Mouse (Mus musculus): Measurements from ENCODE around the gene Rnf220. TPM values are rescaled to one million over a fixed set of nuclear protein-coding genes. Genes with fewer than 3 reads are reported as not detected.

Rnf220 gene
- polyA plus RNA-seq, 1 experiment from 2014 or later: 46.0 TPM

- Histone ChIP-seq H3K27ac (replicated peaks) (no peak overlapping the region), H3K36me3 (no peaks in the 10 kb centered on the region), H3K4me2 (no peak overlapping the region), H3K9me3 (no peaks in the 10 kb centered on the region), H3K27me3 (replicated peaks) (peaks cover 63% of the 10 kb centered on the region), H3K4me3 (no peak overlapping the region), H3K9ac (no peak overlapping the region), H3K4me1 (peaks cover 19% of the 10 kb centered on the region)
- ATAC-seq (ENCODE audit: extremely low read depth, insufficient number of reproducible peaks, low FRiP score, low TSS enrichment): no peak
- whole genome bisulfite sequencing: 67% methylated on average over 7 of the region's 7 CpGs
Measured at GRCm38 (mm10) chr4:117486188-117486587, 10.7 kb downstream of the Rnf220 start.

GRCm38 (mm10) chr4:117485045-117485780 is 11.6 kb downstream of the Rnf220 start:
- Histone ChIP-seq H3K27ac (replicated peaks) (peak overlapping the region; percentile 33; the same call in 1 of the 2 replicates), H3K9me3 (no peaks in the 10 kb centered on the region), H3K27me3 (replicated peaks) (peaks cover 53% of the 10 kb centered on the region), H3K9ac (peak overlapping the region; percentile 79), H3K4me3 (peak overlapping the region; percentile 64), H3K4me1 (peaks cover 24% of the 10 kb centered on the region), H3K36me3 (no peaks in the 10 kb centered on the region), H3K4me2 (peak overlapping the region; percentile 100)
- no peak for ATAC-seq (ENCODE audit: extremely low read depth, insufficient number of reproducible peaks, low FRiP score, low TSS enrichment)
- WGBS: 17% methylated on average over 13 of the region's 13 CpGs

DNA sequence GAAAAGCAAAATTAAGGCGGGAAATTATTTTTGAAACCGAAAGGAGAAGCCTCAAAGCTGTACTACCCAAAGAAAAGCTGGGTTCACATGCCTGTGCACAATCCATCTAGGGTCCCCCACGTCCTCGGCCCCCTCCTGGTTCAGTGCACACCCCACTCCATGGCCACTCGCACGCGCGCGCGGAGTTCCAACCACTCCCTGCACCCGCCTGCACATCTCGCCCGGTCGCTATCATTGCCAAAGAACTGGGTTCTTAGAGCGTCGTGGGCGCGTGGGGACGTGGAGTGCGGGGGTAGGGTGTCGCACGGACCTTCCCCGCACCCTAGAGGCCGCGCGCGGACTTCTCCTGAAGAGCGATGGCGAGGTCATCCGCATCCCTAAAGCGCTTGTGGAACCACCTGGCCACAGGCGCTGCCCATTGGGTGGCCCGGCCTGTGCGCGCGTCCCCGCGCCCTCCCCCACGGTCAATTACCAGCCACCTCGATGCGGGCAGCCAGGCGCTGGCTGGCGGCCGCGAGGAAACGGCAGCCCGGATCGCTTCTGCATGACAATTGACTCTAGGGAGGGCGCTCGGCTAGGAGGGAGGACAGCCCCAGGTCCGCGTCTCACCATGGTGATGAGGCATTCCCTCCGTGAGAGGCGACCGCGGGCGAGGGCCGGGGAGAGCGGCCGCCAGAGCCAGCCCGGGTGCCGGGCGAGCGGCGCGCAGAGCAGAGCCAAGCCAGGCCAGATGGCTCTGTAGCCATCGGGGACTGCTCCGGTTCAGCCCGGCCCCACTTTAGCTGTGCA is 12.4 kb downstream of the Rnf220 start:
- Histone ChIP-seq H3K4me2 (peak overlapping the region; percentile 100), H3K4me3 (peak overlapping the region; percentile 64), H3K9ac (peak overlapping the region; percentile 79), H3K36me3 (no peaks in the 10 kb centered on the region), H3K27me3 (replicated peaks) (peaks cover 46% of the 10 kb centered on the region), H3K4me1 (peaks cover 29% of the 10 kb centered on the region), H3K27ac (replicated peaks) (peak overlapping the region; percentile 33; the same call in 1 of the 2 replicates), H3K9me3 (no peaks in the 10 kb centered on the region)
- peak; percentile 33; the same call in 1 of the 2 replicates for ATAC-seq (ENCODE audit: extremely low read depth, insufficient number of reproducible peaks, low FRiP score, low TSS enrichment)
- under 1% methylated on average over 69 of the region's 69 CpGs for WGBS

DNA sequence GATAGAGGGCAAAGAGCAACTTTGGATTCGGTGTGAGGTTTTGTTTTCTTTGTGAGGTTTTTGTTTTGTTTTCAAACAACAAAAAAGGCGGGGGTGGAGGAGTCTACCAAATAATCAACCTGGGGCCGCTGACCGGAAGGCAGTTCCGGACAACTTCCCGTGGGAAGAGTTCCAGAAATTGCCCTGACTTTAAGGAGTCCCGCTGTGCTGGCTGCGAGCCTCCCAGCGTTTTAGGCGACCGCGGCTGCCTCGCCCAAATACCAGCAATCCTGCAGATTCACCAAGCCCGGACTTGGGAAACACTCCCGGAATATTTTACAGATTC is 13.0 kb downstream of the Rnf220 start:
- no peak for ATAC-seq (ENCODE audit: extremely low read depth, insufficient number of reproducible peaks, low FRiP score, low TSS enrichment)
- peaks cover 29% of the 10 kb centered on the region for H3K4me1 ChIP-seq
- H3K36me3 ChIP-seq: no peaks in the 10 kb centered on the region
- H3K4me2 ChIP-seq: peak overlapping the region; percentile 100
- H3K27me3 ChIP-seq (replicated peaks): peaks cover 42% of the 10 kb centered on the region
- H3K27ac ChIP-seq (replicated peaks): no peak overlapping the region
- peak overlapping the region; percentile 79 for H3K9ac ChIP-seq
- 1% methylated on average over 15 of the region's 15 CpGs for WGBS
- H3K9me3 ChIP-seq: no peaks in the 10 kb centered on the region
- H3K4me3 ChIP-seq: peak overlapping the region; percentile 64

- Histone ChIP-seq H3K27me3 (replicated peaks) (peaks cover 24% of the 10 kb centered on the region), H3K36me3 (no peaks in the 10 kb centered on the region), H3K9ac (no peak overlapping the region), H3K9me3 (no peaks in the 10 kb centered on the region), H3K27ac (replicated peaks) (no peak overlapping the region), H3K4me1 (peaks cover 45% of the 10 kb centered on the region), H3K4me2 (no peak overlapping the region), H3K4me3 (no peak overlapping the region)
- 73% methylated on average over 5 of the region's 5 CpGs for WGBS
- no peak for ATAC-seq (ENCODE audit: extremely low read depth, insufficient number of reproducible peaks, low FRiP score, low TSS enrichment)
Measured at GRCm38 (mm10) chr4:117482103-117482502, 14.7 kb downstream of the Rnf220 start.

GRCm38 (mm10) chr4:117480611-117481445 is 16.0 kb downstream of the Rnf220 start:
- no peak overlapping the region for H3K4me3 ChIP-seq
- ATAC-seq (ENCODE audit: extremely low read depth, insufficient number of reproducible peaks, low FRiP score, low TSS enrichment): no peak
- H3K9me3 ChIP-seq: no peaks in the 10 kb centered on the region
- peaks cover 17% of the 10 kb centered on the region for H3K27me3 ChIP-seq (replicated peaks)
- 57% methylated on average over 11 of the region's 11 CpGs for WGBS
- peaks cover 48% of the 10 kb centered on the region for H3K4me1 ChIP-seq
- no peak overlapping the region for H3K27ac ChIP-seq (replicated peaks)
- no peaks in the 10 kb centered on the region for H3K36me3 ChIP-seq
- H3K4me2 ChIP-seq: no peak overlapping the region
- H3K9ac ChIP-seq: no peak overlapping the region

- Histone ChIP-seq H3K9me3 (no peaks in the 10 kb centered on the region), H3K36me3 (no peaks in the 10 kb centered on the region), H3K27ac (replicated peaks) (no peak overlapping the region), H3K27me3 (replicated peaks) (peaks cover 16% of the 10 kb centered on the region), H3K4me1 (peaks cover 39% of the 10 kb centered on the region), H3K4me2 (no peak overlapping the region), H3K9ac (no peak overlapping the region), H3K4me3 (no peak overlapping the region)
- WGBS: 30% methylated on average over 6 of the region's 6 CpGs
- no peak for ATAC-seq (ENCODE audit: extremely low read depth, insufficient number of reproducible peaks, low FRiP score, low TSS enrichment)
Measured at GRCm38 (mm10) chr4:117479951-117480350, 16.9 kb downstream of the Rnf220 start.

DNA sequence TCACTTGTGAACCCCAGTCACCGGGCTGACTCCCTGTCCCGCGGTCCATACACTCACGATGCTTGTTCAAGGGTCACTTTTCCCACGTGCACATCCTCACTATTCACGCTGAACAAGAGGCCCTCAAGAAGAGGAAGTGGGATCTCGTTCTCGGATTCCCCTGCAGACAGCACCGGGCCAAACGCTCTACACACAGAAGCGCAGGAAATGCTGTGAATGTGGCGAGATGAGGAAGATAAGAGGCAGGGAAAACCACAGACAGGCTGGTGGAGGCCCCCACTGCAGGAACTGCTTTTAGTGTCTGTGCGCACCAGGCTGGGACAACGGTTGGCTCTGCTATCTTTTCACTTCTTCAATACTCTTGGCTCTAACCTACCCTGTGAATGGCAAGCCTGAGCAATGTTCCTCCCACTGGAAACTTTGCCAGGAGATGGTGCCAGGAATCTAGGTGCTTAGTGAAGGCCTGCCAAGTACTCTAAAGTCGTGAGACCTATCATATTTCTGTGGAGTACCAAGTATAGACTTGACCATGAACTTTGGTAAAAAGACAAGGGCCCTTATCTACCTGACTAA is 18.7 kb downstream of the Rnf220 start:
- H3K4me2 ChIP-seq: peak overlapping the region; percentile 9; the same call in 1 of the 2 replicates
- WGBS: 33% methylated on average over 15 of the region's 15 CpGs
- peaks cover 31% of the 10 kb centered on the region for H3K4me1 ChIP-seq
- H3K27ac ChIP-seq (replicated peaks): no peak overlapping the region
- no peak for ATAC-seq (ENCODE audit: extremely low read depth, insufficient number of reproducible peaks, low FRiP score, low TSS enrichment)
- no peak overlapping the region for H3K4me3 ChIP-seq
- peaks cover 20% of the 10 kb centered on the region; the same call in 1 of the 2 replicates for H3K27me3 ChIP-seq (replicated peaks)
- H3K36me3 ChIP-seq: no peaks in the 10 kb centered on the region
- no peaks in the 10 kb centered on the region for H3K9me3 ChIP-seq
- H3K9ac ChIP-seq: no peak overlapping the region

DNA sequence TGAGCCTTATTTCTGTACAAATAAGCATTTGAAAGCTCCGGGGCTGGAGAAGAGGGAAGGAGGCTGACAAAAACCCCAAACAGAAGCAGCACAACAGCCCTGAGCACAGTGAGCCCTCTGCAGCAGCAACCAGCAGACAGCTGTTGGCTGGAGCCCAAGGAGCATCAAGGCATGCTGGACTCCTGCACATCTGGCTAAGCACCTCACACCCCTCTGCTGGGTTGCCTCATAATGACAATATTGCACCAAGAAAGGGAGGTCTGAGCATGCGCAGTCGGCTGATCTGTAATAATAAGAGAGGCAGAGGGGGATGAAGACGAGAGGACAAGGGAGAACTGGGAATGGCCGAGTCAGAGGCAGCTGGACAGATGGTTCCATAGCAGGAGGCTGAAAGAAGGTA is 19.5 kb downstream of the Rnf220 start:
- Histone ChIP-seq H3K27ac (replicated peaks) (no peak overlapping the region), H3K27me3 (replicated peaks) (peaks cover 20% of the 10 kb centered on the region; the same call in 1 of the 2 replicates), H3K36me3 (no peaks in the 10 kb centered on the region), H3K4me2 (no peak overlapping the region), H3K9ac (no peak overlapping the region), H3K9me3 (no peaks in the 10 kb centered on the region), H3K4me3 (no peak overlapping the region), H3K4me1 (peaks cover 36% of the 10 kb centered on the region)
- no peak for ATAC-seq (ENCODE audit: extremely low read depth, insufficient number of reproducible peaks, low FRiP score, low TSS enrichment)
- 72% methylated on average over 5 of the region's 5 CpGs for WGBS

DNA sequence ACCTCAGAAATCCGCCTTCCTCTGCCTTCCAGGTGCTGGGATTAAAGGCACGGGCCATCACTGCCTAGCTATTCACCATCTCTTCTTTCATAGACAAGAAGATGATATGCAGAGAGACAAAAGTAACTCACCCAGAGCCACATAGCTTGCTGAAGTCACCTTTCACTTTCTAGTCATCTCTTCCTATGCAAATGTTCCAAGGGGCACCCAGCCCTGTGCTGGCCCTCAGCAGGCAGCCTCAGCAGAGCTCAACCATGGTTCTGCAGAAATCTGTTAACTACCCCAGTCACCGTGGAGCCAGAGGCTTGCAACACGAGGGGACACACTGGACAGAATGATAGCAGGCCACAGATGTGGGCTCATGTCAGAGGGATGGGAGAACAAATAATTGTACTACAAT is 20.1 kb downstream of the Rnf220 start:
- Histone ChIP-seq H3K4me1 (peaks cover 36% of the 10 kb centered on the region), H3K27me3 (replicated peaks) (peaks cover 20% of the 10 kb centered on the region; the same call in 1 of the 2 replicates), H3K27ac (replicated peaks) (no peak overlapping the region), H3K9me3 (no peaks in the 10 kb centered on the region), H3K36me3 (no peaks in the 10 kb centered on the region), H3K9ac (no peak overlapping the region), H3K4me2 (no peak overlapping the region), H3K4me3 (no peak overlapping the region)
- ATAC-seq (ENCODE audit: extremely low read depth, insufficient number of reproducible peaks, low FRiP score, low TSS enrichment): no peak
- 59% methylated on average over 4 of the region's 4 CpGs for WGBS

GRCm38 (mm10) chr4:117476355-117476754 is 20.5 kb downstream of the Rnf220 start:
- Histone ChIP-seq H3K4me1 (peaks cover 36% of the 10 kb centered on the region), H3K4me3 (no peak overlapping the region), H3K27me3 (replicated peaks) (peaks cover 20% of the 10 kb centered on the region; the same call in 1 of the 2 replicates), H3K4me2 (no peak overlapping the region), H3K9me3 (no peaks in the 10 kb centered on the region), H3K27ac (replicated peaks) (no peak overlapping the region), H3K36me3 (no peaks in the 10 kb centered on the region), H3K9ac (no peak overlapping the region)
- no peak for ATAC-seq (ENCODE audit: extremely low read depth, insufficient number of reproducible peaks, low FRiP score, low TSS enrichment)

Measured in heart, embryonic 13.5 days (tissue).